Mouse (Mus musculus): ENCODE data around the gene Iqgap2.

DNA sequence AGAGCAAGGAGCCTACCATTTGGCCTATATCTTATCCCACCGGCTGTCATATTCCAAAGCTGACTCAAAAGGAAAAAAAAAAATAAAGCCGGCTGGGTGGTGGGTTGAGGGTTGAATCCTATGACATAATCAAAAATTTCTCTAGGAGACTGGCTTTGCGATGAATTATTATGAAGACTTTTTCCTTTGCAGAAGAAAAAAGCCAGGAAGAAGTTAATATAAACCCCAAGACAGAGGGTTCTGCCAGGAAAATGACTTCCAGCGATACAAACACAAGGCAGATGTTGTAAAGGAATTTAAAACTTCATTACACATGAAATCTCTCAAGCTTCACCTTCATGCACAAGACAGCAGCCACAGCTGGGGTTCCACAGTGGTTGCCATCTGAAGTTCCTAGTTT lies 146.3 kb downstream of the Iqgap2 start:
- TF ChIP-seq POLR2A (IDR thresholded peaks at IDR 0.05; ENCODE audit: borderline replicate concordance, control insufficient read depth, low read depth, low read length) (no peak), CTCF (IDR thresholded peaks at IDR 0.05; ENCODE audit: control insufficient read depth, insufficient read depth, low read length) (no peak)

Measured in bone marrow, adult 2 months (tissue).